Mouse (Mus musculus) mouse trophoblast stem cell (cell line): Measurements from ENCODE around the gene Dctn3.

ENCODE experiments used
- in situ Hi-C, 2 experiments: fragments of 300-500 bp; cut with MseI, MboI; formaldehyde crosslinking; loops; 2 replicates in 1 of 2; 3 replicates in 1 of 2; pipeline ENCODE4 v1.15.1; 2025

Dctn3 gene

GRCm38 (mm10) chr4:41738256-41738603 is 15.3 kb upstream of the Dctn3 start:
- in situ Hi-C loops = no loop called here

GRCm38 (mm10) chr4:41737602-41738255 is 14.8 kb upstream of the Dctn3 start:
- in situ Hi-C loops = no loop called here

GRCm38 (mm10) chr4:41731052-41731765 is 8.2 kb upstream of the Dctn3 start, which contains the start of gene Arid3c:
Arid3c (minus strand) TSS chr4:41731142.
- in situ Hi-C loops = no loop called here

- in situ Hi-C loops = no loop called here
Observed at GRCm38 (mm10) chr4:41726826-41727621, 4.1 kb upstream of the Dctn3 start.

- in situ Hi-C loops = no loop called here
Observed at GRCm38 (mm10) chr4:41716834-41717233, 6.1 kb downstream of the Dctn3 start.

- in situ Hi-C loops = no loop called here
Observed at GRCm38 (mm10) chr4:41715596-41715995, 7.4 kb downstream of the Dctn3 start.

GRCm38 (mm10) chr4:41715082-41715481 is 7.9 kb downstream of the Dctn3 start:
- in situ Hi-C loops = no loop called here

- in situ Hi-C loops = no loop called here
Observed at GRCm38 (mm10) chr4:41714276-41714675, 8.7 kb downstream of the Dctn3 start.

GRCm38 (mm10) chr4:41713197-41714067 is 9.5 kb downstream of the Dctn3 start, which contains the start of gene Rpp25l:
Rpp25l (minus strand) TSS chr4:41713534.
- in situ Hi-C loops = no loop called here

- in situ Hi-C loops = no loop called here
Observed at GRCm38 (mm10) chr4:41712421-41713196, 10.4 kb downstream of the Dctn3 start.

GRCm38 (mm10) chr4:41711705-41712375 is 11.1 kb downstream of the Dctn3 start:
- in situ Hi-C loops = no loop called here

- in situ Hi-C loops = no loop called here
Observed at GRCm38 (mm10) chr4:41710229-41710628, 12.7 kb downstream of the Dctn3 start.

GRCm38 (mm10) chr4:41708192-41708745 is 14.7 kb downstream of the Dctn3 start:
- in situ Hi-C loops = loop anchor here (5.0 to 10.0 kb wide), 2 partner anchors 51 to 153 kb away; no protein-coding TSS in a partner anchor

- in situ Hi-C loops = loop anchor here (5.0 to 10.0 kb wide), 2 partner anchors 50 to 152 kb away; no protein-coding TSS in a partner anchor
Observed at GRCm38 (mm10) chr4:41707011-41707535, 15.9 kb downstream of the Dctn3 start.

- in situ Hi-C loops = loop anchor here (5.0 to 10.0 kb wide), 2 partner anchors 49 to 151 kb away; no protein-coding TSS in a partner anchor
Observed at GRCm38 (mm10) chr4:41705922-41706754, 16.8 kb downstream of the Dctn3 start.

- in situ Hi-C loops = loop anchor here (5.0 to 10.0 kb wide), 2 partner anchors 47 to 150 kb away; no protein-coding TSS in a partner anchor
Observed at GRCm38 (mm10) chr4:41704651-41705050, 18.3 kb downstream of the Dctn3 start.

- in situ Hi-C loops = loop anchor here (10.0 kb wide), 1 partner anchor 147 kb away; no protein-coding TSS in a partner anchor
Observed at GRCm38 (mm10) chr4:41702226-41702625, 20.7 kb downstream of the Dctn3 start.

GRCm38 (mm10) chr4:41700224-41700623 is 22.7 kb downstream of the Dctn3 start:
- in situ Hi-C loops = loop anchor here (10.0 kb wide), 1 partner anchor 145 kb away; no protein-coding TSS in a partner anchor
